Mouse (Mus musculus) hindlimb bud, embryonic 11.5 days (tissue): Measurements from ENCODE around the gene Adgrg5.
A peak's percentile ranks its signal among the peaks of the same experiment; 100 is the strongest.

ENCODE experiments used
- DNase-seq: peaks from one replicate; pipeline ENCODE4 v3.0.0-alpha.2; 2012; ENCODE audit warnings: low read depth, low spot score; ENCODE audit errors: extremely low spot score

Gene Adgrg5

DNA sequence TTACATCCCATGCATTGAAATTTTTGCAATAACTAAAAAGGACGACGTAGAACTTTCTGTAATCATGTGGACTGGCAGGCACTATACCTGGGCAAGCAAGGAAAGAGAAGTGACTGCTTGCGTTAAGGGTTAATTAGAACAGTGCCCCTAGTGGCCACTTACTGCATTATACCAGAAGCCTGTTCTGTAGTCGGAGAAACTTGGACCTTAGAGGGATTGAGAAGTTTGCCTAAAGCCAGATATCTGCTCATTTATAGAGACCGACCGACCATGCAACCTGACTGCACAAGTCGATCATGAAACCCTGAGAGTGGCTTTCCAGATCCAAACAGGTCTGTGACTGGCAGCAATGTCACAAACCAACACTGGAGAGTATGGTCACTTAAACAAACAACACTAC, 43.1 kb downstream of the Adgrg5 start:
- peak; percentile 24 for DNase-seq

DNA sequence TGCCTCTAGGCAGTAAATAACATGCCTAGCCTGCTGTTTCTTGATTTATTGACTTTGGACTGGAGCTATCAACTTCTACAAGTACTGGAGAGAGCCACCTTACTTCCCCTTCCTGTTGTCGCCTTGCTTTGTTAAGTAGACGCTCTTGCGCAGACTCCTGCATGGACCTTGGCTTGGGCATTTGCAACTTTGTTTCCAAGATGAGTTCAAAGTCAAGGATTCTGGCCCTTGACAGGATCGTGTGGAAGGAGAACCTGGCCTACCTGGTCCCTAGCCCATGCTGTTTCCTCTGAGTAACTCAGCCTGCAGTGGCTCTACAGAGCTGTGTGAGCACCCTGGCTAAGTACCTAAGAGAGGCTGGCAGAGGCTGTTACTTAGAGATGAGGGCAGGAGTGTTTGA, 43.6 kb downstream of the Adgrg5 start:
- no peak for DNase-seq

DNA sequence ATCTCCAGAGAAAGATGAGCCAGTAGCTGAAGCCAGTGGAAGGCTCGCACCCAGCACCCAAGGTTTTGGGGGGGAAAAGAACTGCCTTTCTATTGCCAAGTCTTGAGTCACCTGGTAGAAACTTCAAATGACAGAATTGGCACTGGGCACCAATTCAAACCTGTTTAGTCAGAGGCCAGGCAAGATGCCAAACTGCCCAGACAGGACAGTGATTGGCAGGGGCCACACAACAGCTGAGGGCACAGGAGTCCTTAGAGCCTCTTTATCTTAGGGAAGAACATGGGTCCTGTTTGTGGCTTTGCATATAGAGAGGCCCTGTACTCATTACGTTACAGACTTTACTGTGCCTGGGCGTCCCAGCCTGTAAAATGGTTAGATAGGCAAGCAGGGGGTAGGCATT, 44.1 kb downstream of the Adgrg5 start:
- DNase-seq: no peak

DNA sequence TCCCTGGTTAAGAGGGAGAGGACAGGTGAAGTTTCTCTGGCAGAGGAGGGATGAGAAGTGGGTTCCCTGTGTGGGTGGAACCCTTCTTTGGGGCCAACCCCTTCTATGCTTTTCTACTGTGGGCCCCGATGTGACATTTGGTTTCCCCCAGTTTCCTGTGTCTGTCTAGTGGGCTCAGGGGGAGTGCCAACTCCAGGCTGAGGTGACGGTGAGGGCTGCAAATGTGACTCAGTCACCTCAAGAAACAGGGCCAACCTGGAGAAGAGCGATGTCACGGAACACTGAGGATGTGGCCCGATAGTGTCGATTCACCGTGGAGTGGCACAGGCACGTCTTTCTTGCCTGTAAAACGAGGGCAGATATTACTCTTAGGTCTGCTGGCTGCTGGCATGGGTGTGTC, 49.8 kb downstream of the Adgrg5 start:
- no peak for DNase-seq

DNA sequence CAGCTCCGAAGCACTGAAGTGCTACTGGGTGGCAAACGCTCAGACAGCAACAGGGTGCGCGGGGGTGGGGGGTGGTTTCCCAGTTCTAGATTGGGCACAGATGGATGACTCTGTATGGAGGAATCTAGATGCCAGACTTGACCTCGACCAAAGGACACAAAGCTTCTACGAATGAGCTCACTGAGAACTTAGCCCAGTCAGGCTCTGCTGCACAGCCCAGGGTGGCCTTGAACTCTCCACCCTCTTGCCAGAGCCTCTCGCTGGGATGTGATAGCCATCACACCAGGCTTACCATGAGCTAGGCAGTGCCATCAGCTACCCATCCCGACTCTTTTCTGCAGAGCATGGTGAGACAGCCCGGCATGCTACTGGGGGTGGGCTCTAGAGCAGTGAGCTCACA, 50.3 kb downstream of the Adgrg5 start:
- no peak for DNase-seq

DNA sequence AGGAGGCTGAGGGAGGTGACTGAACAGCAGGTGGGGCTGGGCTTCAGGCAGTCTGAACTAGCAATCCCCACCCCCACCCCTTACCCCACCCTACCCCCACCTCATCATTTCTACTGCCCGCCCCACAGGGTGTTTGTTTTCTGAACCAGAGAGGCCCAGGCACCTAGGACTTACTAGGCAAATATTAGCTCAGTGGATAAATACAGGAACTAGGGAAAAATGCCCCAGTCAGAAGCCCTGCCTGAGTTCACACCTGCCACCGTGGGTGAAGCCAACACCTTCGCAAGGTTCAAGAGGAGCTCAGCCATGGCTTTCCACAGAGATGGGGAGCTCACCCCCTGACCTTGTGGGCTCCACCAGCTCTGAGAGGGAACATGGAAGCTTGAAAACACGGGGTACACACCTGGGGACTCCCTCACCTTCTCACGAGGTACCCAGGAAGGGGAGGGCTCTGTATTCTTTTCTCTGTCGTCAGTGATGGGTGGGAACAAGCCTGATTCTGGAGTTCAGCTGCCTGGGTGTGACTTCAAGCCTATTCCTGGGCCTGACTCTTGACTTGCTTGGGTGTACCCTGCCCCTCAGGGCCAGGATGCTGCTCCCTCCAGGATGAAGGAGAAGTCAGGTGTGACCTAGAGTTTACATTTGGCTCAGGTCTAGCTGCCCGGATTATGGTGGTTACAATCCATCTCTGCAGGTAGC, 51.1 kb downstream of the Adgrg5 start, which contains the start of gene Adgrg1:
Gene Adgrg1, plus strand, starts transcription at position 285 of the 699 bp plus-strand sequence.
- no peak for DNase-seq

DNA sequence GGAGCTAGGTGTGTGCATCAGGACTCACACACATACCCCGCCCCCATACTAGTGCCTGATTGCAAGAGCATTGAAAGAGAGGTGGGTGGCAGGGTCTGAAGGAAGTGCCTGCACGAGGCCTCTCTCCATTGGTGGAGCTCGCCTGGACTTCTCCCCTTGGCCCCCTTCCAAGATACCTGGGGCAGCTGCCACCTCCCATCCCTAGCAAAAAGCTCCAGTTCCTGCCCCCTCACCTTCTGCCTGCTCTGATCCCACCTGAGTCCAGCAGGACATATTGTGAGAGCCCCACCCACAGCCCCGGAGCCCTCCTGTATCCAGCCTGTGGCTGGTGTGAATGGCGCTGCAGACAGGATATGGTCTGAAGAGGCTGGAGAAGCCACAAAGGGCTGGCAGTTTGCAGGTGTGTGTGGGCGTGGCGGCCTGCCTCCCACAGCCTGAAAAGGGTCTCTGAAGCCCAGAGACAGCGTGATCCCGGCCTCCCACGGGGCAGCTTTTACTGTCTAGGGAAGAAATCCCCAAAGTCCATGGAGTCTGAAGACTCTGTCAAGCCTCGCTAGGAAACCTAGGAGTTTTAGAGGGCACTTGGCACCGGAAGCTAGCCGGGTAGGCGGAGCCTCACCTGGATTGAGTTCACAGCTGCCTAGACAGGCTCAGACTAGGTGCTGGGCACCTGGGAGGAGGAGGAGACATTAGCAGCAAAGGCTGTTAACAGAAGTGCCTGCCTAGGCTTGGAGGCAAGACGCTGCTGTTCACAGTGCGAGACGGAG, 53.3 kb downstream of the Adgrg5 start:
- no peak for DNase-seq

DNA sequence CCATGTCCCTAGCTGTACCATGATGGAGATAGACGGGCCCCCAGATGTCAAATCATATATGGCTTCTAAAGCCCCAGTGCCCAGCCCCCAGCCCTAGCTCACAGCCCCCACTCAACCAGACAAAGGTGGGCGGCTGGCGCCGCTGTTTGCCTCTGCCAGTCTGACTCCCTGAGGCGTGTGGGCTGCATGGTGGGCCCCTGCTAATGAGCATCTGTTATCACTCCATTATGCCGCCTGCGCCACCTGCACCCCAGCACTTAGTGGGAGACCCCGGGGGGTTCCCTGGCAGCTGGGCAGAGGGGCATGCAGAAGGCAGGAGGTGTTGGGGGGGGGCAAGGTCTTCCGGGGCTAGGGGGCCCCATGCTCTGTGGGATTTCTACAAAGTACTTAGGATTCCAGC, 54.6 kb downstream of the Adgrg5 start:
- DNase-seq: no peak

DNA sequence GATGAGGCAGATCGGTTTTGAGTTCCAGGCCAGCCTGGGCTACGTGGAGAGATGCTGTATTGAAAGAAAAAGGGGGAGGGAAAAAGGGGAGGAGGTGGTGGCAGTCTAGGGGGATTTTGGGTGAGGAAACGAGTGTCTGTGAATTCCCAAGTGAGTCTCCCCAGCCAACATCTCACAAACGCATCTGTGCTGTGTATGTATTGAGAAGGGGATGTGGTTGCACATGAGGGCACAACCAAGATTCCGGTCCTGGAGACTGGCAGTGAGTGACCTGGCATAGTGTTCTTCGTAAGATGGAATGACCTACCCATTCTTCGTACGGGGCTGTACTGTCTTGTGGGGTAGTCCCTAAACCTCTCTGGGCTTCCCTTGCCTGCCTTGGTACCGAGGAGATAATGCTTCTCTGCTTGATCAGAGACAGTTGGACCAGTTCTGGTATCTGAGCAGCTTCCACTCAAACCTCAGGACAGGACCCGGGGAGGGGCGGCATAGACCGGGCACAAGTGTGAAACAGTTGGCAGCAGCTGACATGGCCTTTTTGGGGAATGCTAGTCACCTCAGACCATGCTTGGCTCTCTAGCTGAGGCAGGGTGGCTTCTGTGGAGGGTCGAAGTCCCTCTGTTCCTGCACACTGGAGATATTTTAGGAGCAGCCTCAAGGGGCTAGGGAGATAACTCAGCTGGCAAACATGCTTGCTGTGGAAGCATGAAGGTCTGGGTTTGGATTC, 55.3 kb downstream of the Adgrg5 start:
- DNase-seq: no peak

DNA sequence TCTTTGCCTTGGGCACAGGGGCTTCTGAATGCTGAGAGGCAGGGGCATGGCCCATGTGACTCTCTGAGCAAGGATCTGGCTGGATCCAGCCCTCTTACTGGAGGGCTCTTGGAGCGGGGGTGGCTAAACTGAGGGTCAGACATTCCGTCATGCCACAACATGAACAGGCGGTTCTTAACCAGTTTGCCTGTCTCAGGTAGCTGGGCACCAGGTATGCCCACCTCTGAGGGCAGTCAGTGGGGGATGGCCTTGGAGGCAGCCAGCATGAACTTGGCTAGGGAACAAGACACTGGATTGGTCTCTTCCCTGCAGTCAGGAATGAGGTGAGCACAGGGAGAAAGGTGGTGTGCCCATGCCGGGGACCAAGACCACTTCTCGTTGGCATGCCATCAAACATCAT, 56.7 kb downstream of the Adgrg5 start:
- DNase-seq: no peak

DNA sequence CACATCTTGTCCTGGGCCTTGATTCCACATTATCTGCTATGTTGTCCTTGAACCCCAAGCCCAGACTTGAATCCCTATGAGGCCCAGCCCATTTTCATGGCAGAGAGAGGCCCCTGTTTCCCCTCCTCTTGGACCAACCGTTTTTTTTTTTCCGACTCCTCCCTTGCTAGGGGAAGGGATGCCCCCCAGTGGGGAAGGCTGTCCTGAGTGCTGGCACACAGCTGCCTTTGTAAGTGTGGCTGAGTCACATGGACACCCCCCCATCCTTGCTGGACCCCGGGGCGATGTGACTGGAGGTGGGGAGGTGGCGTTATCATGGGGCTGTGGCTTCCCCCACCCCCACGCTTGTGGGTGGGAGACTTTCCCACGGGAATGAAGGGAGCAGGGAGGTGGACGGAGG, 57.5 kb downstream of the Adgrg5 start:
- no peak for DNase-seq

DNA sequence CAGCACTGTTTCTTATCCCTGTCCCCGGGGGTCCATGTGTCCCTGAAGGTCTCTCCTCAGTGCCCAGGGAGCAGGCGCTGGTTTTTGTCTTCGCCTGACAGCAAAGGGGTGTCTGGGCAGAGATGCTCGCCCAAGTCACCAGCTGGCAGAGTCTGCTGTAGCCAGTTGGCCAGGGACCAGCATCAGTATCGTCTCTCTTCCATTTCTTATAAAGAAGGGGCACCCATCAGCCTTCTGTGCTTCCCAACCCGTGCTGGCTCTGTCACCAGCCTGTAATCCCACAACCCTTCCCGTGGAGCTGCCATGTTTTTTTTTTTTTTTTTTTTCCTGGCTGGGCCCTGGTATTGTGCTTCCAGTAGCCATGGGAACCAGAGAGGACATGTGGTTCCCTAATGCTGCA, 58.4 kb downstream of the Adgrg5 start:
- no peak for DNase-seq

DNA sequence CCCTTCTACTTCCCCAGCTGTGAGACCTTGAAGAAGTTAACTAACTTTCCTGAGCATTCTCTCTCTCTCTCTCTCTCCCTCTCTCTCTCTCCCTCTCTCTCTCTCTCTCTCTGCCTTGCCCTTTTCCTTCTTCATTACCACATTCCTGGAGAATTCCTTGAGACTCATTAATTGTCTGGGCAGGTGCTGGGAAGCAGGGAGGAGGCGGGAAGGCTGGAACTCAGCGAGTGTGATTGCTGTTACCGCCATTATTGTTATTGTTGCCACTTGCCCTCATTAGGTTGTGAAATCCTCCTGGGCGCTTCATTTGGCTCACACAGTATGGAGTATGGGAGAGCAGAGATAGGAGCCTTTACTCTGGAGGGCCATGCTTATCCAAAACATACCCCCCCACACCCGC, 59.7 kb downstream of the Adgrg5 start:
- no peak for DNase-seq

DNA sequence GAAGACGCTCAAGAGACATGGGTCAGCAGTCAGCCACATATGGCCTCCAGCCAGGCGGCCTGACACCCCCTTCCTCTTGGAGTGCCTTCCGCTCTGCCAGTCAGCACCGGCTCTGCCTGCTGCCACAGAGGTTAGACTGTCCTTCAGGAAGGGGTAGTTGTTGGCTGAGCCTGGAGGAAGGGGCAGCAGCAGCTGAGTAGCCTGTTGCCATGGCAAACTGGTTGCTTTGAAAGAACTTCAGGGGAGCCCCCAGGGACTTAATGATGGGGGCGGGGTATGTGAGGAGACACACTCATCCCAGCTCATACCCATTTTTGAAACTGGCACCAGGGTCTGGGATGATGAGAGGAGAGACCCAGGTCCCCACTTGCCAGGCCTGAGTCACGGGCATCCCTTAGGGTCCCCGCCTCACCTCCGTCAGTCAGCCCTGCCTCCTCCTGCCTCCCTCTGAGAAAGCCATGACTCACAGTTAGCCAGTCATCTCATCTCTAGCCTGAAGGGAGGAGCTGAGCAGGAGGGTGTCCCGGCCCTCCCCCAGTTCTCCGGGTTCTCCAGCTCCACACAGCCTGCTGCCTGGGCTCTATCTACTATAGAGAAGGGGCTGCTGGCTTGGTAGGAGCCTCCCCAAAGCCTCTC, 60.5 kb downstream of the Adgrg5 start:
- no peak for DNase-seq

DNA sequence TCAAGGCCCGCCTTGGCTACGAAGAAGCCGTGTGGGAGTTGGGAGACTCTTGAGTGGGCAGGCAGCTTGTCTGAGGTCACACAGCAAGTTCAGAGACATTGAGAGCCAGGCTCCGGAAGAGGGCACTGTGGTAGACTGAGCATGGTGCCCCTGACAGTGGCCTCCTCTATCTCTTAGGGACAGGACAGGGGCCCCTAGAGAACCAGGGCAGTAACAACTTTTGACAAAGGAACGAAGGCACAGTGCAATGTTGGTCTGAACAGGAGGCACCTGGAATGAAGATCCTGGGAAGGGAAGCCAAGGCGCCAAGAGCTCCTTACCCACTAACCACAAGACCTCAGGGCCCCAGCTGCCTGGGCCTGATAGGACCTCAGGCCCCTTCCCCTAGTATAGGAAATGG, 61.5 kb downstream of the Adgrg5 start:
- no peak for DNase-seq

DNA sequence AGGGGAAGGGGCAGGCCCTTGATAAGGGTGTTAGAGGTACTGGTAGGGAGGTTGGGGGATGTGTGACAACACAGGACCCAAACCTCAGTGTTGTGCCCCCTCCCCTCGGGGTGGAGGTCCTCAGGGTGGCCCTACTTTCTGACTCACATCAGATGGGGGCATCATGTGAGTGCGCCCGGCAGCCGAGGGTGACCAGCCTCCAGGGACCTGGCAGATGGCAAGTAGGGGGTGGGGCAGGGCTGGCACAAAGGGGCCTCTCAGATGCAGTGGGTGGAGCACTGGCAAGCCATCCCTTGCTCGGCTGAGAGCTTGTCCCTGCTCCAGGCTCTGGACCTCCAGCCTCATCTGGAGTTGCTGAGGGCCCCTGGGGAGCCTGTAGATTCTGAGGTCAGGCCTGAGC, 63.2 kb downstream of the Adgrg5 start:
- DNase-seq: no peak

DNA sequence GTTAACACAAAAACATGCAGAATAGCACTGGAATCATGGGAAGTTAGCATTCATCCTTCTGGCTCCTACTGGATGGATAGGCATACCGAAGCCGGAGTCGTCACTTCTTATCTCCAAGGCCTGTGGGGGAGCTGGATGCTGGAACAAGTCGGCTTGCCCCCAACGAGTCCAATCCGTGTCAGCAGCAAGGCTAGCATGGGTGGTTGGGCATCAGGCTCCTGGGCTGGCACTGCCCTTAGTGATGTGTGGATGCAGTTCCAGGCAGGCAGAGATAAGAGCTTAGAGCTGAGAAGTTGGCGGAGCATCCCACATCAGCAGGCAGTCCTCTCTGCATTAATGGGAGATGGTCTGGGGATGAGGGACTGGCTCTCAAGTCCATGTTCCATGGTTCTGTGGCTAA, 64.1 kb downstream of the Adgrg5 start:
- no peak for DNase-seq

DNA sequence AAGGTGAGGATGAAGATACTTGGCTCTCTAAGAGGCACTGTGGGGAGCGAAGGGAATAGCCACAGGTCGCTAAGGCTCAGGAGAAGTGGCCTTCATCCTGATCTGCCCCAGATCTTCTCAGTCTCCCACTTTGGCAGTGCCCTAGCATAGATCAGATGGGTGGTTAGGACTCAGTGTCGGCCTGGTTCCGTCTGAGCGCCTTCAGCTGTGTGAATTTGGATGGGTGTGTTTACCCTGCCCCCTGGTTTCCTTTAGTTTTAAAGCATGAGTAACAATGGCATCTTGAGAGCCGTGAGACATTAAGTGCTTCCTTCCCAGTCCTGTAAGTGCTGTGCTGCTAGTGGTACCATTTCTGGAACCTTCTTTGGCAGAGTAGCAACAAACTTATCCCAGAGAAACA, 65.1 kb downstream of the Adgrg5 start:
- DNase-seq: no peak

DNA sequence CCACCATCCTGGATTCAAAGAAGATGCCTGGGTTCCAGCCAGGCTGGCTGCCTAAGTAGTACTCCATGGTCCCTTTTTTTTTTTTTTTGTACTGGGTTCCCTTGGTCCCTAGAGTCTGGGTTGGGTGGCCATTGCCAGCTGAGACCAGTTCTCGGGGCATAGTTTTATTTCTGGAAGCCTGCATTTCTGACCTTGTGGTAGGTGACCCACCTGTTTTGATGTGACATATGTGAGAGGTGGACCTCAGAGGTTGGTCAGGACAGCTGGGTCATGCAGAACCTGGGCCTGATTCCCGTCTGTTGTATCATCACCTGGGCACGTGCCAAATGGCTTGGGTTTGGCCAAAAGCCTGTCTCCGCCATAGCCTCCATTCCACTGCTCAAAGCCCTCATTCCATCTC, 66.2 kb downstream of the Adgrg5 start:
- DNase-seq: no peak

DNA sequence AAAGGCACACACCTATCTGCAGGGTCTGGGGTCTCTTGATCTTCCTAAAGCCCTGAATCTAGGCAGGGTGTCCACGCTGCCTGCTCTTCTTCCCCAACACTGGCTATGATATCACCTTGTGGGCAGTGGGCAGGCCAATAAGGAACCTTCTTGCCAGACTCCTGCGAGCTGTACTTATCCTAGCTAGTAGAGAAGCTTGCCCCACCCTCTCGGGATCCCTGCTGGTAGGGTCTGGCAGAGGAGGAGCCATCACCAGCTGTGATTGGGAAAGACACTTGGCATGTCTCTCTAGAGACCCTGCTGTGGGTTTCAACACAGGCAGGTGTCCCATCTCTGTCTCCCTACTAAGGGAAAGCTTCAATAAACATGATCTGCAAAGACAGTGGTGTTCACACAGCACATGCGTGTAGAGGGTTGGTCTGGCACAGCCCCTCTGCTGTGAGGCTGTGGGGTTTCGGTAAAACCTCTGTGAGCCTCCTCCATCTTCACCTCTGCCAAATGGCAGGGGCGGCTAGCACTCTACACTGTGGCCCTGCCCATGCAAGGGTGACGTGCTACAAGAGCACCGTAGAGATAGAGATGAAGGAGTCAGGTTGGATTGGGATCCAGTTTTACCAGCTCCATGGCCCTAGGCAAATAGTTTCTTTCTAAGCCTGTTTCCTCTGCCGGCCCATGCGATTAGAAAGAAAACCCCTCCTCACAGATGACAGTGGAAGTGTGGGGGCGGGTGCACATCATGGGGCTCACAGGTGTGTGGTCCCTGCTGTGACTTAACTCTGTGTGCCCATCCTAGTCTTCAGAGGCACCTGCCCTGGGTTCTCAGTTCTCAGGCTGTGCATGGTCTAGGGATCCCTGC, 67.3 kb downstream of the Adgrg5 start:
- no peak for DNase-seq
